Mouse (Mus musculus) CD4-positive helper T cell, adult 2 months (primary cell): Measurements from ENCODE around the gene Rimklb.
"Not testable (repeated sequence)": the region's sequence is repeated elsewhere in the genome, so short reads cannot be mapped to it uniquely, and the experiment has no call there.

Source experiments
- DNase-seq: peaks from one replicate; pipeline ENCODE4 v3.0.0-alpha.2; 2012; ENCODE audit warnings: low read depth, missing footprints, low spot score

Gene Rimklb

GRCm38 (mm10) chr6:122498661-122499060 lies at the start of gene Rimklb:
Rimklb (minus strand) TSS chr6:122498761.
- no peak for DNase-seq

- no peak for DNase-seq
Observed at GRCm38 (mm10) chr6:122545948-122546347, 47.4 kb upstream of the Rimklb start.

DNA sequence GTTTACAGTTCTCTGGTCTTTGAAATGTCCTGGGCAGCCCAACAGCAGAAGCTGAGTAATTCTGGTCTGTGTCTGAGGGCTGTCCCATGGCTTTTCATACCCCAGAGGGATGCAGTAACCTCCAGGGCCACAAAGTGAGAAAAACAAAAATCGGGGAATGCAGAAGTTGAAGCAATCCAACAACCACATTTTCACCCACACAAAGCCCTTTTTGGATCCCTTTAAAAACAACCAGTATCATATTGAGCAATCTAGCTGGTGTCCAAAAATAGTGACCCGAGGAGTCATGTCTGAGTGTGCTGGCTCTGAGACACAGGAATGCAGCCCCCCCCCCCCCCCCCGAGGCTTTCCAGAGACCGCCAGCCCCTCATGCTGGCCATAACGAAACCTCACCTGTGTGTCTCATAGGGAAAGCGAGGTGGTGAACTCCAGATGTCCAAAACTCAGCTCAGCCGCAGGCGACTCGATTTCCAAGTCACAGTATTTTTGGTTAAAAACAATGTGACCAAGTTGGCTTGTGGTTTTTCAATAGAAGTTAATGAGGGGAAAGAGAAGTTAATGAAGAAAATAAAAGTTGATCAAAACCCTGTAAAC lies 46.8 kb upstream of the Rimklb start:
- no peak for DNase-seq

- no peak for DNase-seq
Observed at GRCm38 (mm10) chr6:122544672-122545071, 46.1 kb upstream of the Rimklb start.

- DNase-seq = no peak
Observed at GRCm38 (mm10) chr6:122543574-122543973, 45.0 kb upstream of the Rimklb start.

DNA sequence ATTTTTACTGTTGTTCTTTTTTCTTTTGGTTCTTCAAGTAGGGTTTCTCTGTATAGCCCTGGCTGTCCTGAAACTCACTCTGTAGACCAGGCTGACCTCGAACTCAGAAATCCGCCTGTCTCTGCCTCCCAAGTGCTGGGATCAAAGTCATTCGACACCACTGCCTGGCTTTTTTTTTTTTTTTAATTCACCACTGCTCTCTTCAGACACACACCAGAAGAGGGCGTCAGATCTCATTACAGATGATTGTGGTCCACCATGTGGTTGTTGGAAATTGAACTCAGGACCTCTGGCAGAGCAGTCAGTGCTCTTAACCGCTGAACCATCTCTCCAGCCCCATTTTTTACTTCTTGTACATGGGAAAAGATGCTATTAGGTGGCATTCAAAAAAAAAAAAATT lies 43.9 kb upstream of the Rimklb start:
- DNase-seq = not testable (repeated sequence)

GRCm38 (mm10) chr6:122539564-122539963 lies 41.0 kb upstream of the Rimklb start:
- DNase-seq = no peak

- no peak for DNase-seq
Observed at GRCm38 (mm10) chr6:122534032-122534431, 35.5 kb upstream of the Rimklb start.

- DNase-seq = peak; percentile 86
Observed at GRCm38 (mm10) chr6:122532883-122533302, 34.3 kb upstream of the Rimklb start.

DNA sequence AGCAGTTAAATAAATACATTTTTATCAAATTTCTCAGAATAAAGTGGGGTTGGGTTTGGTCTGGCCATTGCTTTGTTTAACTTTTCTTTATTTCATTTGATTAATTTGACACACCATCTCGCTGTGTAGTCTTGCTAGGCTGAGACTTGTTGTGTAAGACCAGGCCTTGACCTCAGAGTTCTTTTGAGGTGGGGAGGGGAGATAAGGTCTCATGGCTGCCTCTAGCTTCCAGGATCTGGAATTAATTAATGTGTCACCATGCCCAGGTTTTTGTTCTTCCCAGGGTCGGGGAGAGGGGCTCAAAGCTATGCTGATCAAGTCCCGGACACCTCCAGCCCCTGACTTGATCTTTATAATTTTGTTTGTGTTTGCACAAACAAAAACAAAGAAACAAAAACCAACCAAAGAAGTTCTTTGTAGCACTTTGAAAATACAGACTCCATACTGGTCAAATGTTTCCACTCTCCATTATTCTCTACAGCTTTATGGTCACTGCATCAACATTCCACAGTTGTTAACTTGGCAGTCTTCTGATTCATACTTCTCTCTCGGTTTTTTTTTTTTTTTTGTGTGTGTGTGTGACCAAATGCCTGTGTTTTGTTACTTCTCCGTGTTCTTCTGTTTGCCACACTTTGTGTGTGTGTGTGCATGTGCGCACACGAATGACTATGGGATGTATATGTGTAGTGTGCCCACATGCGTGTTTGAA lies 33.1 kb upstream of the Rimklb start:
- no peak for DNase-seq

DNA sequence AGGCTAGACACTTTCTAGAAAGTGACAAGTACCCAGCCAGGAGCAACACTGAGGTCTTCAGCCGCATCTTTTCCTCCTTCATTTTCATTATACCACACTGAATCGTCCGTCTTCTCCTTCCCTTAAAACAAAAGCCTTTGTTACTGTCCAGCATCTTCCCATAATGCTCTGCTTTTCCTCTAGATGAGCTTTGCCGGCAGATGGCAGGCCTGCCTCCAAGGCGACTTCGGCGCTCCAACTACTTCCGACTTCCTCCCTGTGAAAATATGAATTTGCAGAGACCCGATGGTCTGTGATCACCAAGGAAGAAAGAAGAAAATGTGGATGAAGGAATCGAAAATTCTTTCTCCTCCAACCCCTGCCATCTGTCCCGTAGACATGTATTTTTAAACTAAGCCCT lies 29.6 kb upstream of the Rimklb start:
- DNase-seq = peak; percentile 25

DNA sequence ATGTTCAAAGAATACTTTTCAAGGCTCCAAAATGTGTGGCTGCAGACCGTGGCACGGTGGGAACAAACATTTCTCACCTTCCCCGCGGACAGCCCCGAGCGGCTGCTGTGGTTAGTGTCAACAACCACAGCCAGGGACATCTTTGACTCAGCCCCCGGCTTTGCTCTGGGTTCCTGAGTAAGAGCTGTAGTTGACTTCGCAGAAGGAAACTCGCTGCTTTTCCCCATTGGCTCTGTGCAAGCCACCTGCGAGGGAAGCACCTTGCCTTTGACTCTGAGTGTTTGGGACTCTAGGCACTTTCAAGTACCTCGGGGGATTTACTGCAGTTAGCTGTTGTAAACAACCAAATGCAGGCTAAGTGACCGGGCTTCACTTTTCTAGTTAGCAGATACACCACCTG lies 29.0 kb upstream of the Rimklb start:
- DNase-seq = peak; percentile 86

- DNase-seq = no peak
Observed at GRCm38 (mm10) chr6:122523289-122523688, 24.7 kb upstream of the Rimklb start.

- no peak for DNase-seq
Observed at GRCm38 (mm10) chr6:122522595-122522994, 24.0 kb upstream of the Rimklb start.

- DNase-seq = no peak
Observed at GRCm38 (mm10) chr6:122519384-122519783, 20.8 kb upstream of the Rimklb start.

GRCm38 (mm10) chr6:122517668-122518067 lies 19.1 kb upstream of the Rimklb start:
- DNase-seq = no peak

DNA sequence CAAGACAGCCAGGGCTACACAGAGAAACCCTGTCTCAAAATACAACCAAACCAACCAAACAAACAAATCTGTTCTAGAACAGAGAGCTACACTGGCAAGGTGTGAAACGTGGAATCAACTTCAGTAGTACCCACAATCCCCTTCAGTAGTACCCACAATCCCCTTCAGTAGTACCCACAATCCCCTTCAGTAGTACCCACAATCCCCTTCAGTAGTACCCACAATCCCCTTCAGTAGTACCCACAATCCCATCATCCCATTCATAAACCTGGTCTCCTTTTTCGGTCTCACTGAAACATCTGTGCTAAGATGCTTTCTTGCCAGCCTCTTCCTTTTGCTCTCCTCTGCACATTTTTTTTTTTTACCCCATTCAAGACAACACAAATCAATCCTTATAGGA lies 17.2 kb upstream of the Rimklb start:
- not testable (repeated sequence) for DNase-seq

- DNase-seq = no peak
Observed at GRCm38 (mm10) chr6:122514312-122514711, 15.8 kb upstream of the Rimklb start.

GRCm38 (mm10) chr6:122512914-122513878 lies 14.6 kb upstream of the Rimklb start:
- no peak for DNase-seq

DNA sequence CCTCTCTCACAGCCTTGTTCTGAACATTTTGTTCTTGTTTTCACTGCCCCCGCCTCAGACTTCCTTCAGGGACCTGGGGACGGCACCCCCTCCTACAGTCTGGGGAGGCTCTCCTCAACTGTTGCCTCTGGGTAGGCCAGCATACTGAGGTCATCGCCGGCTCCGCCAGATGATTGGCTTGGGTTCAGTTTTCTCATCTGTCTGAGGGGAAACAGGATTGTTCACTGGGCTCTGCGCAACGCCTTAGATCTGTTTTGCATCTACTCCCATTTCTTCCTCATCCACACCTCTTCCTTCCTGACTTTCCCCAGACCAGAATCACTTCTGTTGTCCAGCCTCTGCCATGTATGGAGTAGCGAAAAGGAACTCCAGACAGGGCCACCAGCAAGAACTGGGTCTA lies 9.9 kb upstream of the Rimklb start:
- no peak for DNase-seq

GRCm38 (mm10) chr6:122505545-122505944 lies 7.0 kb upstream of the Rimklb start, which contains the start of gene Mfap5:
Mfap5 (plus strand) TSS chr6:122505845.
- no peak for DNase-seq

- no peak for DNase-seq
Observed at GRCm38 (mm10) chr6:122505041-122505440, 6.5 kb upstream of the Rimklb start.
